Mouse (Mus musculus): ENCODE results near the gene Vmn1r118. TPM values are rescaled to one million over a fixed set of nuclear protein-coding genes. Genes with fewer than 3 reads are reported as not detected.
"Not testable (repeated sequence)": the region's sequence is repeated elsewhere in the genome, so short reads cannot be mapped to it uniquely, and the experiment has no call there.

Gene Vmn1r118
- not detected in 2 replicates for polyA plus RNA-seq (2015; fragmentation: Nextera tagmentation; extraction: Ambion mirVana)

- no CpG with 5 or more reads among the region's 2 CpGs for WGBS
- H3K4me3 ChIP-seq; H3K4me2 ChIP-seq (replicated peaks): not testable (repeated sequence)
Measured at GRCm38 (mm10) chr7:20912247-20912646, at the start of gene Vmn1r118. TSS of gene Vmn1r118 (minus strand) at chr7:20912347.

GRCm38 (mm10) chr7:20884021-20884420 lies 28.1 kb downstream of the Vmn1r118 start, which contains the start of gene Vmn1r117:
TSS of gene Vmn1r117 (minus strand) at chr7:20884121.
- H3K4me1 ChIP-seq; H3K27ac ChIP-seq (replicated peaks); ATAC-seq (replicated peaks); H3K4me2 ChIP-seq (replicated peaks); H3K4me3 ChIP-seq; H3K9me3 ChIP-seq; H3K27me3 ChIP-seq; H3K9ac ChIP-seq (replicated peaks); H3K36me3 ChIP-seq: not testable (repeated sequence)
- no CpG with 5 or more reads among the region's 2 CpGs for WGBS

More at GRCm38 (mm10) chr7:20912247-20912646, at the start of gene Vmn1r118:
- not testable (repeated sequence) for H3K4me1 ChIP-seq; H3K9ac ChIP-seq (replicated peaks); H3K9me3 ChIP-seq; H3K27me3 ChIP-seq; ATAC-seq (replicated peaks); H3K27ac ChIP-seq (replicated peaks); H3K36me3 ChIP-seq

GRCm38 (mm10) chr7:20871956-20872355 lies 40.2 kb downstream of the Vmn1r118 start, which contains the start of gene Vmn1r116:
TSS of gene Vmn1r116 (plus strand) at chr7:20872256.
- H3K4me1 ChIP-seq; ATAC-seq (replicated peaks); H3K4me3 ChIP-seq; H3K27ac ChIP-seq (replicated peaks); H3K27me3 ChIP-seq; H3K36me3 ChIP-seq; H3K4me2 ChIP-seq (replicated peaks); H3K9me3 ChIP-seq; H3K9ac ChIP-seq (replicated peaks): not testable (repeated sequence)
- WGBS: 57% methylated on average over 3 of the region's 3 CpGs

Other genes with a start within 250 kb of the Vmn1r118 start
- gene Vmn1r107, start 243.4 kb downstream of the Vmn1r118 start, polyA plus RNA-seq (2015; fragmentation: Nextera tagmentation; extraction: Ambion mirVana): not detected in 2 replicates
- gene Vmn1r111, start 209.1 kb downstream of the Vmn1r118 start, polyA plus RNA-seq (2015; fragmentation: Nextera tagmentation; extraction: Ambion mirVana): not detected in 2 replicates
- not detected in 2 replicates for gene Gm10668, start 181.7 kb downstream of the Vmn1r118 start, polyA plus RNA-seq (2015; fragmentation: Nextera tagmentation; extraction: Ambion mirVana)
- not detected in 2 replicates for gene Vmn1r112, start 141.2 kb downstream of the Vmn1r118 start, polyA plus RNA-seq (2015; fragmentation: Nextera tagmentation; extraction: Ambion mirVana)
- gene Vmn1r113, start 125.1 kb downstream of the Vmn1r118 start, polyA plus RNA-seq (2015; fragmentation: Nextera tagmentation; extraction: Ambion mirVana): not detected in 2 replicates
- not detected in 2 replicates for gene Vmn1r114, start 100.2 kb downstream of the Vmn1r118 start, polyA plus RNA-seq (2015; fragmentation: Nextera tagmentation; extraction: Ambion mirVana)
- gene Vmn1r115, start 67.4 kb downstream of the Vmn1r118 start, polyA plus RNA-seq (2015; fragmentation: Nextera tagmentation; extraction: Ambion mirVana): not detected in 2 replicates
- not detected in 2 replicates for gene Vmn1r116, start 40.1 kb downstream of the Vmn1r118 start, polyA plus RNA-seq (2015; fragmentation: Nextera tagmentation; extraction: Ambion mirVana)
- gene Vmn1r117, start 28.2 kb downstream of the Vmn1r118 start, polyA plus RNA-seq (2015; fragmentation: Nextera tagmentation; extraction: Ambion mirVana): not detected in 2 replicates
- gene Vmn1r119, start 100.1 kb upstream of the Vmn1r118 start, polyA plus RNA-seq (2015; fragmentation: Nextera tagmentation; extraction: Ambion mirVana): not detected in 2 replicates
- not detected in 2 replicates for gene Vmn1r120, start 141.4 kb upstream of the Vmn1r118 start, polyA plus RNA-seq (2015; fragmentation: Nextera tagmentation; extraction: Ambion mirVana)
- gene Vmn1r121, start 186.2 kb upstream of the Vmn1r118 start, polyA plus RNA-seq (2015; fragmentation: Nextera tagmentation; extraction: Ambion mirVana): not detected in 2 replicates
- gene Vmn1r122, start 221.8 kb upstream of the Vmn1r118 start, polyA plus RNA-seq (2015; fragmentation: Nextera tagmentation; extraction: Ambion mirVana): not detected in 2 replicates
- not detected in 2 replicates for gene Vmn1r123, start 249.8 kb upstream of the Vmn1r118 start, polyA plus RNA-seq (2015; fragmentation: Nextera tagmentation; extraction: Ambion mirVana)